Mouse (Mus musculus) CD4-positive, CD25-positive, alpha-beta regulatory T cell, adult 2 months (primary cell): ENCODE measurements around the gene Vmn1r5.
"Not testable (repeated sequence)": the region's sequence is repeated elsewhere in the genome, so short reads cannot be mapped to it uniquely, and the experiment has no call there.

ENCODE experiments used
- DNase-seq: peaks from one replicate; pipeline ENCODE4 v3.0.0-alpha.2; 2012; ENCODE audit warnings: low read depth, low spot score

Gene Vmn1r5

DNA sequence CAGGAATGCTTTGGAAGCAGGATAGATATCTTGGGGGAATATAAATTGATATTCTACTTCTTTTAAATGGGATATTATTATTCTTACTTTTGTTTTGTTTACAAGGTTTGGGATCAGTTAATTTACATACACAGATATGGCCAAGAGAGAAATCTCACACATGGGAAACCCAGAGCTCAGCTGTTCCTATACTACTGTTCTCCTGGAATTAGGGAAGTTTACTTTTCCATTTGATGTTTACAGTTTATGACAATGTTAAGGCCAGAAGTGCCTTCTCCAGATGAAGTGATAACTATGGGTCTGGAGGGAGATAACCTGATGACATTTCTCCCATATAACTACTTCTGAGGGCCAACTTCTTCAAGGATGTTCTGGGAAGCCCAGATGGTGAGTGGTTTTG lies at the start of gene Vmn1r5:
Gene Vmn1r5, plus strand, starts transcription at position 301 of the 400 bp plus-strand sequence.
- DNase-seq = no peak

DNA sequence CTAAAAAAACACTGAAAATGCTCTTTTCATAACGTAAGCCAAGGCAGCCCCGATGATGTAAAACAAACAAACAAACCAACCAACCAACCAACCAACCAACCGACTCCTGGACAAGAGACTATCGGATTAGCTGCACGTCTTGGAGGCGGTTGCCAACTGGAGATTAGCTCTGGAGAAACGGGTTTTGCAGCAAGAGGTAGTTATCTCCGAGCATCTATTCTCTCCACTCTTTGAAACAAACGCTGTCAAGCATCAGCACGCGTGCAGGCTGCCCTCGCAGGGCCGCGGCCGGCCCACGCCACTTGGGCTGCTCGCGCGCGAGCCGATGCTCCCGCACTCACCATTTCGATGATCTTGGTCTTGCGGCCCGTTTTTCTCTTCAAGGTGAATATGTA lies 46.7 kb upstream of the Vmn1r5 start:
- DNase-seq = no peak

GRCm38 (mm10) chr6:56923726-56924707 lies 46.1 kb upstream of the Vmn1r5 start, which contains the start of the genes Nt5c3 and Vmn1r4:
TSS of gene Nt5c3 (minus strand) at chr6:56923932.
TSS of gene Vmn1r4 (plus strand) at chr6:56924015.
- peak; percentile 97 for DNase-seq

GRCm38 (mm10) chr6:56931648-56932415 lies 38.2 kb upstream of the Vmn1r5 start:
- no peak for DNase-seq

DNA sequence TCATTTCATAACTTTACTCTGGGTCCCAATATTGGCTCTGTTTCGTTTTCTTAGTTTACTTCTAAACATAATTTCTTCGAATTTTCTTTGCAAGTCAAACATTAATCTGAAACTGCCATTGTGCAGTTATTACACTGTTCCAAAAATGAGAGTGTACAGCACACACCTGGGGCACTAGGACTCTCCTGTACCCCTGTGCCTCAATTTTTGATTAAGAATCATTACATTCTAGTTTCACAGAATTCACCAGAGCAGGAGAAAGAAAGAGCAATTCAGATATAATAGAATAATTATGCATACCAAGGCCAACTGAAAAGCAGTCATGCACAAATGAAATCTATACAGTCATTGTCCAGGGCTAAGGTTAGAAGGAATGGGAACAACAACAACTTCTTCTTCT lies 37.6 kb upstream of the Vmn1r5 start:
- DNase-seq = no peak

DNA sequence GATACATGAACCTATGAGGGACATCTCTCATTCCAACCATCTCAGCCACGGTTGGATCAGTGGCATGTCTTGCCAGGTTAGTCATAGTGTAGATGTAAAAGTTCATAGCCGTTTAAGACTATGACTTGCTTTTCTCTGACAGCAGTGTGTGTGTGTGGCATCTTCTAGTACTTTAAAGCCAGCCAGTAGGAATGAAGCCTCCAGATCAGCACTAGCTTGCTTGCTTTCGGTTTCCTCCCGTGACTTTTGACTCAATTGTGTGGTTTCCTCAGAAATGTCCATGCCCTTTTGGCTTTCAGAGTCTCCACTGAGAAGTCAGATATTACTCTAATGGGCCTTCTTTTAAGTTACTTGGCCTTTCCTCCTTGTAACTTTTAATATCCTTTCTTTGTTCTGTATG lies 35.7 kb upstream of the Vmn1r5 start:
- no peak for DNase-seq

DNA sequence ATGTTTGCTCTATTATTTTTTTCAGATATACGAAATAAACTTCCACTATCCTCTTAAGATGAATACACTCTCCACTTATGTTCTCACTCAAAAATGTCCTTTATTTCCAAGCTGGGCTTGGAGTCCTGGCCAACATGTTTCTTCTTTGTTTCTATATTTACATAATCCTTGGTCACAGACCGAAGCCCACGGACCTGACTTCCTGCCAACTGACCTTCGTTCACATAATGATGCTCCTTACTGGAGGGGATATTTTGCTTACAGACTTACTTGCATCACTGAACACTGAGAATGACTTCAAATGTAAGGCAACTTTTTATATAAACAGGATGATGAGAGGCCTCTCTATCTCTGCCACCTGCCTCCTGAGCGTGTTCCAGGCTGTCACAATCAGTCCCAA lies 13.6 kb upstream of the Vmn1r5 start:
- no peak for DNase-seq

- no peak for DNase-seq
Observed at GRCm38 (mm10) chr6:56996943-56997342, 26.9 kb downstream of the Vmn1r5 start, which contains the start of gene Vmn1r6. TSS of gene Vmn1r6 (plus strand) at chr6:56997243.

- DNase-seq = not testable (repeated sequence)
Observed at GRCm38 (mm10) chr6:57025224-57025623, 55.2 kb downstream of the Vmn1r5 start, which contains the start of gene Vmn1r7. TSS of gene Vmn1r7 (minus strand) at chr6:57025324.

DNA sequence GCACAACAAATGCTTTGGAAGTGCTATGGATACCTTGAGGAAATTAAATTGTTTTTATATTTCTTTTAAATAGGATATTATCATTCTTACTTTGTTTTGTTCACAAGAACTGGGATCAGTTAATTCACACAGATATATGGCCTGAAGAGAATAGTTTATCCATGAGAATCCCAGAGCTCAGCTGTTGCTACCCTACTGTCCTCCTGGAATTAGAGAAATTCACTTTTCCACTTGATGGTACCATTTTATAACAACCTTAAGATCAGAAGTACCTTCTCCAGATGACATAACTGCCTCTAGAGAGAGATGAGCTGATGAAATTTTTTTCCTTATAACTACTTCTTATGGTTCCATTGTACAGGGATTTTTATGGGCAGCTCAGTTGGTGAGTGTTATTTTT lies 61.9 kb downstream of the Vmn1r5 start, which contains the start of gene Vmn1r8:
Gene Vmn1r8, plus strand, starts transcription at position 301 of the 400 bp plus-strand sequence.
- DNase-seq = no peak

- DNase-seq = no peak
Observed at GRCm38 (mm10) chr6:57034674-57035073, 64.6 kb downstream of the Vmn1r5 start.
